Mouse (Mus musculus) brain, embryonic 14.5 days (tissue): Measurements from ENCODE around the gene Zc3h10. TPM values are rescaled to one million over a fixed set of nuclear protein-coding genes. Genes with fewer than 3 reads are reported as not detected.
"Not testable (repeated sequence)": the region's sequence is repeated elsewhere in the genome, so short reads cannot be mapped to it uniquely, and the experiment has no call there.

Source experiments
- DNase-seq: peaks from one replicate; pipeline ENCODE4 v3.0.0-alpha.2; 2011; ENCODE audit warnings: low read depth
- CTCF ChIP-seq: fragments of 200-500 bp; IDR thresholded peaks from 2 replicates; pipeline ENCODE4 v1.5.1; 2012; ENCODE audit warnings: inconsistent platforms, mild to moderate bottlenecking, moderate library complexity, borderline replicate concordance; ENCODE audit not compliant: insufficient read depth, insufficient read length; ENCODE audit errors: extremely low read depth
- POLR2A ChIP-seq: fragments of 200-500 bp; IDR thresholded peaks from 2 replicates; pipeline ENCODE4 v1.6.1; 2012; ENCODE audit warnings: mild to moderate bottlenecking, inconsistent platforms, borderline replicate concordance; ENCODE audit not compliant: poor library complexity, insufficient read depth, insufficient read length, severe bottlenecking; ENCODE audit errors: extremely low read depth
- polyA plus RNA-seq: library from polyadenylated mRNA; depleted of rRNA; stranded (reverse); fragments of >200 nt; gene quantifications from 2 replicates; pipeline ENCODE4 v1.2.3, GENCODE M21; 2012

The Zc3h10 gene
- polyA plus RNA-seq, 1 experiment, result 19.3 TPM

DNA sequence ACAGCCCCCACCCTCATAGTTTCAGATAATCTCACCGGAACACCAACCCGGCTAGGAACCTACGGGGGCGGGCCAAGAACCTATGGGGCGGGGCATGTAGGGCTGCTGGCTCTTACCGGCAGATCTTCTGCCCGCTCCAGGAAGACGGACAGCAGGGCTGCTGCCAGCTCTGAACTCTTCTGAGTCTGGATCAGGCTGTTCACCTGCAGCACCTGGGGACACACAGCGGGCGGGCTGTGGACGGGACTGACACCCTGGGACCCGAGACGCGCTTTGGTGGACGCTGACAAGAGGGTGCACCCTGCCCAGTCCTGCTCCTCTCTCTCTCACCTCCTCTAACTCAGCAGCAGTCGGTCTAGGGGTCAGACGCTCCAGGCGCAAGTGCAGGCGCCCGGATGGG is 31.5 kb downstream of the Zc3h10 start:
- TF ChIP-seq POLR2A (no peak), CTCF (no peak)
- no peak for DNase-seq

DNA sequence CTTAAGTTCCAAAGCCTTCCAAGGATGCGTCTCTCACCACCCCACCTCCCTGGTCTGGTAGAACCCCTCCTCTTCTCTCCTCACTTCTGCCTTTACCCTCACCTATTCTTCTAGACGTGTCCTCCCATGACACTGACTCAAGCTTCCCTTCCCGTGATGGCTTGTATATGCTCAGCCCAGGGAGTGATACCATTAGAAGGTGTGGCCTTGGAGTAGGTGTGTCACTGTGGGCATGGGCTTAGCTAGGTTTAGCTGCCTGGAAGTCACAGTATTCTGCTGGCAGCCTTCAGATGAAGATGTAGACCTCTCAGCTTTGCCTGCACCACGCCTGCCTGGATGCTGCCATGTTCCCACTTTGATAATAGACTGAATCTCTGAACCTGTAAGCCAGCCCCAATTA is 32.5 kb downstream of the Zc3h10 start:
- DNase-seq, result no peak
- TF ChIP-seq CTCF (no peak), POLR2A (no peak)

- TF ChIP-seq POLR2A (no peak), CTCF (no peak)
- no peak for DNase-seq
Measured at GRCm38 (mm10) chr10:128511761-128512160, 35.8 kb downstream of the Zc3h10 start.

DNA sequence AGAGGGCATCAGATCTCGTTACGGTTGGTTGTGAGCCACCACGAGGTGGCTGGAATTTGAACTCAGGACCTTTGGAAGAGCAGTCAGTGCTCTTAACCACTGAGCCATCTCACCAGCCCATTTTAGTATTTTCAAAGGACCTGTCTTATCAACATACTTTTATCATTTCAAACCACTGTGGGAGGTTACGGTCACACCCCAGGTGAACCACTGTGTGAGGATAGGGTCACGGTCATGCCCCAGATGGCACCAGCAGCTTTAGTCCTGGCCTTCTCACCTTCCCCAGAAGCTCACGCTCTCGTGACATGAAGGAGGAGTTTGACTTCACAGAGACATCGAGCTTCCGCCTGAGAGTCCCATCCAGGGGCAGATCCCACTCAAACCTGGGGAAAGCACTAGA is 36.4 kb downstream of the Zc3h10 start:
- TF ChIP-seq CTCF (no peak), POLR2A (no peak)
- no peak for DNase-seq

DNA sequence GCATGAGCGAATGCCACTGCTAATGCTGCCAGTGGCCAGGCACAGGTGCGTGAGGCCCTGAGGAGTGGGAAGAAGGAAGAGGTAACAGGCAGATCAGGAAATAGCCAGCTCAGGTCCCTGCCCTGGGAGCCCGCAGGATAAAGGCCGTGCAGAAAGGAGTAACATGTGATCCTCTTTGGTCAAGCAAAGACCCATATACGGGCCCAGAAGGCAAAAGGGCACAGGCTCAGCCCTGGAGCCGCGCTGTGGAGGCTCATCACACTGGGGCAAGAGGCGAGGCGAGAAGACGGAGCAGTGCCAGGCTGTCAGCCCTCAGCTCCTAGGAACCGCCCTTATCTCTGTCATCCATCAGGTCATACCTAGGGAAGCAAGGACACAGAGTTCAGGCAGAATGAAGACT is 37.3 kb downstream of the Zc3h10 start:
- TF ChIP-seq CTCF (no peak), POLR2A (no peak)
- DNase-seq, result no peak

- TF ChIP-seq POLR2A, result no peak
- TF ChIP-seq CTCF, result no peak
- no peak for DNase-seq
Measured at GRCm38 (mm10) chr10:128509831-128510230, 37.7 kb downstream of the Zc3h10 start.

DNA sequence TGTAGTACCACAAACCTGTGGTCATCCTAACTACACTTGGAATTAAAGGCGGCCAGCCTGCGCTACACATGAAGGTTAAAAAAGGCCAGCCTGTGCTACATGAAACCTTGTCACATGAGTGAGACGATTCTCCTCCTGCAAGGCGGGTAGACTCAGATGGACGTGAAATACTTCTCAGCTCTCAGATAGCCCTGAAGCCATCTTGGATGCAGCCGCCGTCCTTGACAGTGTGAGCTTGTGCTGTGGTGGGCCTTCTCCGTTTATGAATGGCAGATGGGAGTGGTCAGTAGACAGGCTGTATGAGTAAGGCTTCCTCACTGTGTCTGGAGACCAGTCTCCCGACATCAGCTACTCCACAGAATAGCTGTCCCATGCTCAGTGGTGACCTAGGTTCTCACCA is 38.4 kb downstream of the Zc3h10 start:
- DNase-seq, result no peak
- TF ChIP-seq POLR2A, result no peak

GRCm38 (mm10) chr10:128508260-128508659 is 39.3 kb downstream of the Zc3h10 start:
- TF ChIP-seq POLR2A, result no peak
- no peak for TF ChIP-seq CTCF
- no peak for DNase-seq

- TF ChIP-seq POLR2A (no peak), CTCF (no peak; the same call in 1 of the 2 replicates)
- DNase-seq, result no peak
Measured at GRCm38 (mm10) chr10:128505974-128506373, 41.6 kb downstream of the Zc3h10 start.

GRCm38 (mm10) chr10:128505371-128505667 is 42.3 kb downstream of the Zc3h10 start:
- not testable (repeated sequence) for DNase-seq

GRCm38 (mm10) chr10:128504641-128505370 is 42.8 kb downstream of the Zc3h10 start:
- DNase-seq, result no peak
- no peak for TF ChIP-seq POLR2A
- no peak for TF ChIP-seq CTCF

GRCm38 (mm10) chr10:128504012-128504411 is 43.6 kb downstream of the Zc3h10 start:
- TF ChIP-seq CTCF, result no peak
- no peak for TF ChIP-seq POLR2A
- DNase-seq, result no peak

DNA sequence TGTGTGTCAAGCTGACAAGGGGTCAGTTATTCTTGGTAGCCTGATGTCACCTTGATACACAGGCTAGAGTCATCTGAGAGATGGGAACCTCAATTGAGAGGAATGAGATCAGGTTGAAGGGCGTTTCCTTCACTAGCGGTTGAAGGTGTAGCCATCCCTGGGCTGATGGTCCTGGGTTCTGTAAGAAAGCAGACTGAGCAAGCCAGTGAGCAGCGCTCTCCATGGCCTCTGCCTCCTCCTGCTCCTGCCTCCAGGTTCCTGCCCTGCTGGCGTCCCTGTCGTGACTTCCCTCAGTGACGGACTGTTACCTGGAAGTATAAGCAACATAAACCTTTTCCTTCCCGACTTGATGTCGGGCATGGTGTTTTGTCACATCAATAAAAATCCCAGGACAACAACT is 44.0 kb downstream of the Zc3h10 start:
- TF ChIP-seq POLR2A, result no peak
- no peak for TF ChIP-seq CTCF
- DNase-seq, result no peak
